Mouse (Mus musculus) layer of hippocampus, postnatal 14 days (tissue): ENCODE measurements at regions not wholly inside any gene's neighbourhood (a gene's known extent, or its start where the extent isn't known, plus 50 kb on each side); places are given as distances from the start of the nearest gene placed in this dataset.

ENCODE experiments used
- DNase-seq, 2 experiments: peaks; one replicate each; pipeline ENCODE4 v3.0.0; 2021 to 2022; ENCODE audit warnings: low spot score in 2 of 2, mixed read lengths in 1 of 2

DNA sequence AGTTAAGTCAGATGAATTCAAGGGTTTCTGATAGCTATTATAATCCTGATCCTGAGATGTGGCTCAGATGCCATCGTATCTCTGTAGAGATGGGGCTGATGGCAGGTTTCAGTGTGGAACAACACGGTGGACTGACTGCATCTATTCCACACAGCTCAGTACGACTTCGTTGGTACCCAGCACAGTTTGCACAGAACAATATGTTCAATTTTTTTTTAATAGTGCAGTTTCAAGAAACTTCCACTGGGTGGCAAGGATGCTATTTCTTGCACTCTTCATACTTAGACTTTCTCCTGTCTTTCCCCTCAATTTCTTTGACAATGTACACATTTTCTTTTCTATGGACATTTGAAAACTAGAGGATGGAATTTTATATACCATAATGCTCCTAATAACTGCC is 278.6 kb upstream of the Btbd3 start:
- peak; percentile 12 to 60 for DNase-seq

DNA sequence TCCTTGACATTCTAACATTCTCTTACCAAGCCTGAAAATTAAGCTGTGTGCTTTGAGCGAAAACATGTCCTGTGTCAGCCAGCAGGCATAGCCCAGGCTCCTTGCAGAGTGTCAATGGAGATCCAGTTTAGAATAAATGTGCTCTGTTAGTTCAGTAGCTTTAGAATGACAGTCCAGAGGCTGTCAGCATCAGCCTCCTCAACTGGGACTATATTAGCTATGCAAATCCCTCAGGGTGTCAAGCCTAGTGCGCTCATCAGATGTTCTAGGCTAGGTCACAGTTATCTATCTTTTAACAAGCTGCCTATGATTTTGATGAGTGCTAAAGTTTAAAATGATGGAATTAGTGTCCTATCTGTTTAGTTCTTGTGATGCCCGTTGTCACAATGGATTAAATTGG is 281.7 kb upstream of the Btbd3 start:
- no peak for DNase-seq

DNA sequence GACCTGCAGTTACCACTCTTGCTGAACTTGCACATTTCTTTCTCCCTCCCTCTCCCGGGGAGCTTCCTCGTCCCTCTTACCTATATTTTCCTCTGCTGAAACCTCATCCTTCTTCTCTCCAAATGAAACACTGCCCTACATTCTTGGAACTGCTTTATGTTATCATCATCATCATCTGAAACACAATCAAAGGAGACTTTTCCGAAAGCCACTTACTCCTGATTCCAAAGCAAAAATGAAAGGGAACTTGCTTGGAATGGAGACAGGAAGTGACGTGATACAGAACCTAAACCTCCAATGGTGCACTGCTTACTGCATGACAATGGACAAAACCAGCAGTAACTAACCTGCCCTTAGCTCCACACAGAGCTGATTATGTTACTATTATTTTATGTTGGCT is 287.2 kb upstream of the Btbd3 start:
- DNase-seq, result no peak

- DNase-seq, result no peak
These were observed 289.8 kb upstream of the Btbd3 start for GRCm38 (mm10) chr2:137966460-137967076.

GRCm38 (mm10) chr2:137954830-137955229 is 301.5 kb upstream of the Btbd3 start:
- no peak for DNase-seq

- DNase-seq, result peak; percentile 30 to 53
These were observed 303.2 kb upstream of the Btbd3 start for GRCm38 (mm10) chr2:137953144-137953543.

DNA sequence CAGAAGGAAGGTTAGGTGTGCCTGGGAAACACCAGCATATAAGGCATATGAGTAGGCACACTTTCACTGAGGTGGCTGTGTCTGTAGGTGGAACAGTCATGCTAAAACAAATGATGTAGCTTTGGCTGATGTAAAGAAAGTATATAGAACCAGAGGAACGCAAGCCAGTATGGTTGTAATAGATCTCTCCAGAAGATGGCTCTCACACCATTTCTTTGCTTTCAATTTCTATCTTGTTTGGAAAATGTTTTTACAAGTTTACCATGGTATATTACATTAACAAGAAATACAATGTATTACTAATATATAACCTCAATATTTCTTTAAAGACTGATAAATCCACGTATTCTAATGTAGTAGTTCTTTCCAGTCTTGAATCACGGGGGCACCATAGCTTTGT is 304.4 kb upstream of the Btbd3 start:
- no peak for DNase-seq

GRCm38 (mm10) chr2:137950931-137951330 is 305.4 kb upstream of the Btbd3 start:
- no peak for DNase-seq

DNA sequence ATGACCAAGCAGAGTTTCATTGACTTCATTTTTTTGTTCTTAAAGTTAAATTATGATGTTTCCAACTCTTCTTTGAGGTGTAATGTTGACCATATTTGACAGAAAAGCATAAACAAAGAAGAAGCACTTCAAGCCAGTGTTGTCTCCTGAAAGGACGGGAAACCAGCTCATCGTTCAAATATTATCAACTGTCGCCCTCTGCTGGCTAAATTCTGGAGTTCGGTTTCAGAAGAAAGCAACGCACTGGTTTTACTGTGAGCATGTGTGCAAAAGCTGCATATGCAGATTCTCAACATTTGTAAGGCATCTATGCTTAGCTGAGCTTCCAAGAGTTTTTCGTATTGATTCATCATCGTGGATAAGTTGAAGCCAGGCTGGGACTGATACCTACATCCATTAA is 313.6 kb upstream of the Btbd3 start:
- peak; percentile 84 to 93 for DNase-seq

- no peak for DNase-seq
These were observed 316.8 kb upstream of the Btbd3 start for GRCm38 (mm10) chr2:137939591-137939990.

DNA sequence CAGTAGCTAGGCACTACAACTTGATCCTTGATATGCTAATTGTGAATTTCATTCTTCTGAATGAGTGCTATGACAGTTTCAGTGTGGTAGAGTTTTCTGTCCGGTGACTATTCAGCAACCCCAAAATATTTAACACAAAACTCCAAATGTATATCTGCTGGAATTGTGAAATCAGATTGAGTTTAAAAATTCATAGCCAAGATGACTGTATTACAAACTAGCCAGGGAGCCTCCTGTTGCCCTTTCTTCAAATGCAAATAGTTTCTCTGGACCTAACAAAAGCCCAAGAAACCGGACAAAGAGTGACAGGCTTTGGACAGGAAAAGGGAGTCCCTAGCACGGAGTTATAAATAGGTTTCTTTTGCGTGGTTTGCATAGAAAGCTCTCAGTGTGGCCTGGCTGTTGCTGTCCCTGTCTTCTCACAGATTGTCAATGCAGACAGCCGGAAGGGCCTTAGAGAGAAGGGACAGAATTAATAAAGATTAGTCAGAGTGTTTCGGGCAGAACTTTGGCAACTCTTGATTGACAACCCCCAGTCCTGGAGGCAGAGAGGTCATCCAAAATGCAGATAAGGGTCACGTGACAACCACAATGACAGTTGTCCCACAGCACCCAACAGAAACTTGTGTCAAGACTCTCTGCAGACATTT is 317.4 kb upstream of the Btbd3 start:
- DNase-seq, result no peak

GRCm38 (mm10) chr2:137936613-137937012 is 319.8 kb upstream of the Btbd3 start:
- no peak for DNase-seq

GRCm38 (mm10) chr2:137932931-137933330 is 323.4 kb upstream of the Btbd3 start:
- no peak for DNase-seq

GRCm38 (mm10) chr2:137932488-137932887 is 323.9 kb upstream of the Btbd3 start:
- no peak for DNase-seq

GRCm38 (mm10) chr2:137925488-137925887 is 330.9 kb upstream of the Btbd3 start:
- DNase-seq, result no peak

- no peak for DNase-seq
These were observed 331.8 kb upstream of the Btbd3 start for GRCm38 (mm10) chr2:137924576-137924975.

DNA sequence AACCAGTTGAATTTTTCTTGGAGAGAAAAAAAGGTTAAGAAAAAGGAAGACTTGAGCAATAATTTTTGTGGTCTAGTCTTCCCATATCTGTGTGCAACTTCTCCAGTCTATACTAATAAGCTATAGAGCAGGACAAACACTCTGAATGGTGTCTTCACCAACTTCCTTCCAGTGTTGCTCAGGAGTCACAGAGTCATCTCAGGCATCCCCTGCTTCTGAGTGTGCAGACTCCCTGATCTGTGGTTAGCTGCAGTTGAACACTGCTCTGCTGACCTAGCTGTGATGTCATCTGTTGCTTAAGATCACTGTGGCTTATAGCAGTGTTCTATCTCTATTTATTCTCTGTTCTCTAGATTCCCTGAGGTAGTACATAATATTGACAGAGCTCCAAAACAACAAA is 357.9 kb upstream of the Btbd3 start:
- DNase-seq, result no peak

DNA sequence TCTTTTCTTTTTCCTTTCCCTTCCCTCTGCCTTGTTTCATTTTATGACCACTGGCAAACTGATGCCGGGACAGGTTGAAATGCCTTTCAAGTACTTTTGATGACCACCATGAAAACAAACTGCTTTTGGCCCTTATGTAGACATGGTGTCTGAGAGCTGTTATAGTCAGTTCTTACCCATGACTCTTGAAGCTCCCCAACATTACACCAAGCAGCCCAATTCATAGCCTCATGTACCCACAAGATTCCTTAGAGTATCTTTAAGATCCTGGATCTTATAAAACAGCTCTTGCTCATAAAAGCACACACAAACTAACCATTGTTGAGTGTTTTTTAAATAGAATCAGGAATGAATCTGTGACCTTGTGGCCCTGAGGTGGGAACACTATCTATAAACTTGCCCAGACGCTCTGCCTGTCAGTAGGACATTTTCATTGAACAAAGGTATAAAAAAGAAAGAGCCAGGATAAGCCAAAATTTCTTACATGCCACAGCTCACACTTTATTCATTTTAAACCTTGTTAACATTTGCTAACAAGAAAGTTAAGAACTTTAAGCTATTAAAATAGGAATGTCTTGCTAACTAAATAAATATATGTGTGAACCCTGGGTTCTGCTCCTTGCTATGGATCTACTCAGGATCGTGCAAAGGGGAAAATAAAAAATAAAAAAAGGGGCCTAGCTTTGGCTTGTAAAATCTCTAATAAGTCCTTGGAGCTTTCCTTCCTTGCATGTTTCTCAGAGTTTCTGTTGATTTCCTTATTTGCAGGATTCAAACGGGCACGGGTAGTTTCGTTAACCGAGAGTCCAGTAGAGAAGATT is 375.9 kb upstream of the Btbd3 start:
- DNase-seq, result no peak

DNA sequence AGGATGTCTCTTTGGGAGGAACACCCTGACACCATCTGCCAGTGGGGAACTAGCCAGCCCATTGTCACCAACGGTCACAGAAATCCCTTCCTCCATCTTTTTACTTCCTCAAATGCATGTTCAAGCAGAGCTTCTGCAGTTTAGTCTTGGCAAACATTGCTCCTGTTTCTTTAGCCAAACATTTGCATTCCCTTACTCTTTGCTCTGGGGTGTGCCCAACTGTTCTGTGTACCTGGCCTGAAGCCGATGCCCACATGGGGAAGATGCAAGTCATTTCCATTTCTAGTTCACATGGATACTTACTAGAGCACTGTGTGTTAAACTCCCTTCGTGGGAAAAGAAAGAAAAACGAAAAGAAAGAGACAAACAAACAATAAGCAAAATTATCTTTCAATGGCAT is 386.7 kb upstream of the Btbd3 start:
- peak in 1 of 2 experiments; percentile 5 for DNase-seq

GRCm38 (mm10) chr2:137854494-137854893 is 401.9 kb upstream of the Btbd3 start:
- DNase-seq, result no peak

- no peak for DNase-seq
These were observed 402.7 kb upstream of the Btbd3 start for GRCm38 (mm10) chr2:137853399-137854259.
